Mouse (Mus musculus): ENCODE data around the gene Tmem128.

The Tmem128 gene

DNA sequence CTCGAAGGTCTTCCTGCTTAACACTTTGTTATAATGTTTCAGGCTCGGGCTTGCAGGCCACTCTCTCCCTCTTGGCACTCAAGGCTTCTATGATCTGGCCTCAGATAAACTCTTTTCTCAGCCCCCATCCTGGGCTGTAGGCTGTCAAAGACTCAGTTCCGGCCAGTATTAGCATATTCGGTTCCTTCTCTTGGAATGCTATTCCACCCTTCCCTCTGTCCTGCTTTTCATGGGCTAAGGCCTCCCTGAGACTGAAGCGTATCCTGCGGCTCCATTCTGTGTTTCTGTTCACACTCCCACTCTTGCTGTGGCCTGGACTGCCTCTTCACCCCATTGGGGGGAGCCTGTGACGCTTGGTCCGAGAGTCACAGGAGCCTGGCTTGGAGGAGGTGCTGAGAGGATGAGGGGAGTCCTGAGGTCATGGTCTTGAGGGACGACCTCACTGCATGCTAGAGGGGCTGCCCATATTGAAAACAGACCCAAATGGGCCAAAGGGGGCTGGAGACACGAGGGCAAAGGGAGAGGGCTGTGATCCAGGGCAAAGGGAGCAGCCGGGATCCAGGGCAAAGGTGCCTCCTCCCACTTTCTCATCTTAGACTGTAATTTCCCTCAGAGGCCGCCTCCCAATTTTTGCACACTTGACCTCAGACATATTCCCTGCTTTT lies 18.1 kb downstream of the Tmem128 start:
- 32% methylated on average over 12 of the region's 12 CpGs for WGBS

DNA sequence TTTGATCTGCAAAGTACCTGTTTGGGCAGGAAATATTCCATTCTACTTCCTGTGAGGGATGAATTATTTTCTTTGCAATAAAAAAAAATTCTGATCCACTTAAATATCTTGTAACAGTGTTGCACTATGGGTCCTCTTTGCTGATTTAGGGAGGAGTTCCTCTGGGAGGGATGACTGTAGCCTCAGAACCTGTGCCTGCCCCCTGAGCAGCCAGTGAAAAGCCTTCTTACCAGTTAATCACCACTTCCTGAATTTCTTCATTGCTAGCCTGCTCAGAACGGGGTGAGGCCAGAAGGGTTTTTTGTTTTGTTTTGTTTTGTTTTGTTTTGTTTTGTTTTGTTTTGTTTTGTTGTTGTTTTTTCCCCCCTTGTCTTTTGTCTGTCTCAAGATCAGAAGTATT lies 20.1 kb downstream of the Tmem128 start:
- WGBS, result 35% methylated on average over 1 of the region's 1 CpGs

DNA sequence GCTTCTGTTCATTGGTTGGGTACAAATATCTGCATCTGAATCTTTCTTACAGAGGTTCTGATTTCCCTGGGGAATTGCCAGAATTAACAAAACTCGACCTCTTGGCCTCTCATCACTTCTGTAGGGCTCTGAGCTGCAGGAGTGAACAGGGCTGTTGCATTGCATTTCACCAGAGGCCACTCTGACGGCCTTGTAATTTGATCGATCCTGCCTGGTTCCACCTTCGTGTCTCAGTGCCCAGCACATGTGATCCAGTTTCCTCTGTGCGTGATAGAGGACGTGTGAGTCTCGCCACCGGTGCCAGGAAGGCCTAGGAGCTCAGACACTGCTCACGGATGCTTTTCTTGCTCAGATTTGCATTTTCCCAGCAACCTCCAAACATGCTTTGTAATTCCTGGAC lies 25.7 kb downstream of the Tmem128 start:
- 81% methylated on average over 9 of the region's 9 CpGs for WGBS

DNA sequence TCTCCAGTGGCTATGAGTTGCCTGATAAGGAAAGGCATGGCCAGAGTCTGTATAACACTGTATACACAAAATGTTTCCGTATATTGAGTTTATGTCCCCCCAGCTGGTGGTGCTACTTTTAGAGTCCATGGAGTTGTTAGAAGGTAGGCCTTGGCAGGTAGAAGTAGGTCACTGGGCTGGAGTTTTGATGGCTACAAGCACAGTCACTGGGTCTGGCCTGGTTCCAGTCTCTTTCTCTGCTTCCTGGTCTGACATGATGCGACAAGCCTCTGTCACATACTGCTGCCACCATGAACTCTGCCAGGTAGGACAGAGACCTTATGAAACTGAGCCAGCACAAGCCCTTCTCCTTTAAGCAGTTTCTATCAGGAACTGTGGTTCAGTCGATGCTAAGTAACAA lies 28.5 kb downstream of the Tmem128 start:
- WGBS, result 84% methylated on average over 3 of the region's 3 CpGs

DNA sequence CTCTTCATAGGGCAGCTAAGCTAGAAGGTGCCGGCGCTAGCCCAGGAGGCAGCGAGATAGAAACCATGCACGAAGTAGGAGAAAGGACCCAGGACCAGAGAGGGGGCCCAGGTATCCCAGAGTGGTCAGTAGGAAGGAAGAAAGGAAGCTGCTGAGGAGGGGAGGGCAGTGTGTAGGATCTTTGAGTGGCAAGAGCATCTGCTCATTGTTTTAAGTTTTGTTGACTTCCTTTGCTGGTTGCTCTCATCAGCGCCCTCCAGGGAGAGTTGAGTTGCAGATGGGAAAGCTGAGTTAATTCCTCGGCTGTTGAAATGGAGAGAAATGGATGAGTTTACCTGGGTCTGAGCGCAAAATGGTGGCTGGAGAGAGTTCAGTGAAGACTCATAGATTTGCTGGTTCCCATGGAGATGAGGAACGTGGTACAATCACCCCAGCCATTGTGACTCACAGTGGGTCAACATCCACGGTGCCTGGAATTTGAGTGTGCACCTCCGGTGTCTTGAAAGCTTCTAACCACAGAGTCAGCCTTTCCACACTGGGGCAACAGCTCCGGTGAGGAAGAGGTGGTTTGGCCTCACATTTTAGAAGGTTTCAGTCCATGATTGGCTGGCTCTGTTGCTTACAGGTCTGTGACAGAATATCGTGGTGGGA lies 41.9 kb downstream of the Tmem128 start:
- WGBS, result 91% methylated on average over 12 of the region's 12 CpGs

DNA sequence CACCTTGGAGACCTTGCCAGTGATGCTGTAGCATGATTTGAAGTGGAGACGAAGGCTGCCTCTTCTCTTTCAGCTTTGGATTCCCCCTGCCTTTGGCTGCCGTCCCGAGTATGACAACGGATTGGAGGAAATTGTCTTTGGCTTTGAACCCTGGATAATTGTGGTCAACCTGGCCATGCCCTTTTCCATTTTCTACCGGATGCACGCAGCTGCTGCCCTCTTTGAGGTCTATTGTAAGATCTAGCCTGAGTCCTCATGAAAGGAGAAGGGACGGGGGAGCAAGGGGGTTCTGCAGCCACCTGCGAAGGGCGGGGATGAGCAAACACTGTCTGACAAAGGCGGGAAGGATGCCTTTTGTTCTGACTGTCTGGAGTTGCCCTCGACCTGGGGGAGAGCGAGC lies 42.7 kb downstream of the Tmem128 start:
- 57% methylated on average over 12 of the region's 12 CpGs for WGBS

DNA sequence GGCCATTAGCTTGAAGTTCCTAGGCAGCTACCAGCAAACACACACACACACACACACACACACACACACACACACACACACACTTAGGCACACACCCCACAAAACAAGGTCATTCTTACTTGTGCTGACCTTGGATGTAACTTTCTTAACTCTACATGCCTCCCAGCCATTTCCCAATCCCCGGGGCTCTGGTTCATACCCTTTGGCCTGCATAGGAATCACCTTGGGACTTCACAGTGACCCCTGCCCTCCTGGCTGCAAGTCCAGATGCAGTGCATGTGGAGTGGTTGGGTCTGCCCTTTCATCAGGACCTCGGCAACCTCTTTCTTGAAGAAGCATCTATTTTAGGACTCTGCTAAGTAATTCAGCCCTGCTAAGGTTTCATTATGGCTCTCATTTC lies 45.3 kb downstream of the Tmem128 start:
- WGBS, result 81% methylated on average over 2 of the region's 2 CpGs

DNA sequence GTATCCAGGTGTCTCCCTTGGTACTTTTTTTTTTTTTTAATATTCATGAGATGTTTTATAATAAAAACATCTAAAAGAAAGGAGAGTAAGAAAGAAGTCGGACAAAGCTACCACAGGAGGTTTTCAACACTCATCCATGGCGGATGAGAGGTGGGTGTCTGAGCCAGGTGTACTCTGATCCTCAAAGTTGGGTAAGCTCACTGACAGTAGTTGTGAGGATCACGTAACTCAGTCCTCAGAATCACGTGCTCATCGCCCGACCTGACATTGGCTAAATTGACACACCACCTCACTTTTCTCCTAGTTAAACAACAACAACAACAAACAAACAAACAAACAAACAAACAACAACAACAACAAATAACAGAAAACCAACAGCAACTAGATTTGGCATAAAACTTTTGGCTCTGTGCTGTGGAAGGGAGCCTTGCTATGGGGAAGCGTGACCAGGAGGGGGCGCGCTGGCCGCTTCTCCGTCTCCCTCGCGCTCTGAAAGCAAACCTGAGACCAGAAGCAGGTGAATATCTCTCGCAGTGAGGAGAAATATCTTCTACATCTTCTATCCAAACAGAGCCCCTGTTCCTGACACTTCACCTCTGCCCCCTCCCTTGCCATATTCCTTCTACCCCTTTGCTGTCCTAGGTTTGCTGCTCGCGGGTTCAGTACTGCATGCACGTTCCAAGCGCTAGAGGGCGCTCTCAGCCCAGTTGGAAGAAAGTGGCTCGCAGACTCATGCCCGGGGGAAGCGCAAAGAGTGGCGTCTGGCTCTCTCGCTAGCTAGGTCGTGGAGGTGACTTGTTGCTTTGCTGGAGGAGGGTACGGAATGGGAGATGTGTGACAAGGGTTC lies 47.5 kb downstream of the Tmem128 start:
- WGBS, result 8% methylated on average over 26 of the region's 26 CpGs

DNA sequence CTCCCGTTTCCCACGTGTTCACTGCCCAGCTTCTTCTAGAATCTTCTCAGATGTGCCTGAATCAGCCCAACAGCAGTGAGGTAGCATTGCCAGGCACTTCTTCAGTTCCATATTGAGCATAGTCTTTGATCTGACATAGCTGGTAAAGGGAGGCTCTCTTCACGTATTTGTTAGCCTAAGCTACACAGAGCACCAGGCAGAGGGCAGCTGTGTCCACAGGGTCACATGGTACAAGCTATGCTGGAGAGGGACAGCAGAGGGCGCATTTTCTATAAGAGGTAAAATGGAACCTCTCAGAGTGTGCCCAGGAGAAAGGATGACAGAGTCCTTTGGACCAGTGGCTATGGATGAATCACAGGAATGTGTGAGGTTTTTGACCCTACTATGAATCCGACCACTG lies 48.9 kb downstream of the Tmem128 start:
- WGBS, result 58% methylated on average over 5 of the region's 5 CpGs

DNA sequence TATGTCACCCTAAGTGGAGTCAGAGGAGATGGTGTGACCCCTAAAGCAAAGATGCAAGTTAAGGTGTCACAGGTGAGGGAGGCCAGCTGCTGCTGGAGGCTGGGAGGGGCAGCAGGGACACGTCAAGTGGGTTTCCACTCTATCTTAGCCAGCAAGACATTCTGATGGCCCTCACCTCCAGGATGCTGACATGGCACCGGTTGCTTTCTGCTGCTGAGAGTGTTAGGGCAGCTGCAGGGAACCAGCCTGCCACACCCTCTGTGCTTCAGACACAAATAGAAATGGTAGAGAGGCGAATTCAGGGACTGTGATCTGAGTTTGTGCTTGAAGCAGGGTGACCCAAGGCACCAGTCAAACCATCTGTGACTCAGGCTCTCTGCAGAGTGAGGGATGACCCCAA lies 49.8 kb downstream of the Tmem128 start:
- 77% methylated on average over 3 of the region's 3 CpGs for WGBS

Data from cerebral cortex, adult 2 months (tissue).